In the genomic region with DNA sequence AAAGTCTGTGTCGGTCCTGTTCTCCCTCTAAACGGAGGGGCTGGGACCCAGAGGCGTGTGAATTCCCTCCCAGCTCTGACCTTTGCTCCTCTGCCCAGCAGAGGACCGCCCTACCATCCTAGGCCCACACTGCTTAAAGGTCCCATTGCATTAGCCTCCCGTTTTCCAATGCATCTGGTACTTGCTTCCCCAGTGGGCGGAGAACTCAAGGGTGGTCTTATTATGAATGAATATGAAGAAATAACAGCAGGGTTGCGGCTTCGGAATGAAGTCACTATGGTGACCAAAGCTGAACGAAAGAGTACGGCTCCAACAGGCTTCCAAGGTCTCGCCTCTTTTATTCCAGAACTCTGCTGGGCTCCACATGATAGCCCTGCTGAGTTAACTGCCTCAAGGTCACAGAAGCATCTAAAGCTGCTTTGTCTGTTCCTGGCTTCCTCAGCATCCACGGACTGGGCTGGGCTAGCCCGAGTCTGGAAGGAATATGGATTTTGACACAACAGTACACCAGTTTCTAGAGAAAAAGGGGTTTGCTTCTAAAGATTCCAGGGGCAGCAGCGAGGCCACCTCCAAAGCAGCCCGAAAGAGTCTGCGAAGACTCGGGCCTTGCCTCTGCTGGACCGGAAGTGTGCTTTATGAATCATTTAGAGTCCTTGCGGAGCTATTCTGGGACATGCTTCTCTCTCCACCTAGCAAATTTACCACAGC, we compare ENCODE assay signal across 8 mouse cellular contexts. TPM values are rescaled to one million over a fixed set of nuclear protein-coding genes. Genes with fewer than 3 reads are reported as not detected.
DNase-seq lines count a peak whose midpoint lies in the region; ATAC-seq and TF ChIP-seq lines count a peak whose summit lies in the region.
"Had no signal": no experiment of that assay in that cellular context is flagged by ENCODE, and none has a peak within 500 bp of the region (broad histone marks: within the 10 kb centered on the region; RNA-seq: fewer than 3 reads in every experiment).

No protein-coding gene starts in this region.

- DNase-seq in ovary, postnatal 36 days (ENCODE audit: low spot score) = peak; percentile 13
- no peak for DNase-seq in ovary, postnatal 10 days (ENCODE audit: low spot score)
- DNase-seq in embryo, embryonic 9.5 days (ENCODE audit: extremely low spot score) = peak; percentile 24
- no peak for DNase-seq in limb, embryonic 14.5 days (ENCODE audit: low spot score)
- peak; percentile 46 for DNase-seq in testis, postnatal 14 days (ENCODE audit: low spot score)
- DNase-seq in thymus, adult 18-20 months = no peak
- DNase-seq: lung, embryonic 14.5 days had no signal

- H3K9ac ChIP-seq in limb, embryonic 14.5 days (ENCODE audit: low read depth, low read length, severe bottlenecking) = no peak overlapping the region
- H3K9ac ChIP-seq: lung, embryonic 14.5 days had no signal

- WGBS in limb, embryonic 14.5 days = 65% methylated on average over 19 of the region's 19 CpGs

- TF ChIP-seq POLR2A in limb, embryonic 14.5 days (IDR thresholded peaks at IDR 0.05; ENCODE audit: borderline replicate concordance, extremely low read depth, insufficient read depth, insufficient read length) = no peak

- no peaks in the 10 kb centered on the region for H3K4me1 ChIP-seq in limb, embryonic 14.5 days (ENCODE audit: control insufficient read depth, insufficient read depth, low read length)

- H3K4me2 ChIP-seq in limb, embryonic 14.5 days (replicated peaks; ENCODE audit: low read depth, low read length, severe bottlenecking) = no peak overlapping the region
- H3K4me2 ChIP-seq: lung, embryonic 14.5 days had no signal

- peak overlapping the region; percentile 1; the same call in 1 of the 2 replicates for H3K27ac ChIP-seq in limb, embryonic 14.5 days (replicated peaks; ENCODE audit: low read depth, low read length)

- no peaks in the 10 kb centered on the region for H3K27me3 ChIP-seq in limb, embryonic 14.5 days (ENCODE audit: control insufficient read depth, insufficient read depth, low read length)

- H3K9me3 ChIP-seq in limb, embryonic 14.5 days (ENCODE audit: control insufficient read depth, low read length) = no peaks in the 10 kb centered on the region

- H3K4me3 ChIP-seq in limb, embryonic 14.5 days (replicated peaks; ENCODE audit: low read length) = no peak overlapping the region

- ATAC-seq in limb, embryonic 14.5 days (ENCODE audit: low FRiP score, low read depth) = no peak
- no peak for ATAC-seq in megakaryocyte, adult 5-6 weeks (ENCODE audit: poor library complexity, severe bottlenecking)

- no peaks in the 10 kb centered on the region for H3K36me3 ChIP-seq in limb, embryonic 14.5 days (ENCODE audit: control insufficient read depth, insufficient read depth, low read length)

RNA-seq across cellular contexts. Expression of gene Pwwp2a, which starts 14.6 kb away (rescaled TPM):
- polyA plus RNA-seq in limb, embryonic 14.5 days (2012; rRNA removed) = 34.8 and 37.7 TPM in 2 replicates
- polyA plus RNA-seq in limb, embryonic 14.5 days (2014; fragmentation: Nextera tagmentation; extraction: Ambion mirVana) = 29.4 and 34.9 TPM in 2 replicates
- 28.9 and 29.2 TPM in 2 replicates for total RNA-seq in megakaryocyte, adult 5-6 weeks (2015)
- 21.5 and 21.9 TPM in 2 replicates for total RNA-seq in megakaryocyte, adult 5-6 weeks (2017)

Comparison
In these comparisons a context has a peak if more than half of its experiments do, and no peak if none do; other contexts are left out.
1. DNase-seq: peak in ovary, postnatal 36 days (single experiment), embryo, embryonic 9.5 days (single experiment) and testis, postnatal 14 days (single experiment); none in ovary, postnatal 10 days (single experiment), limb, embryonic 14.5 days (single experiment) and thymus, adult 18-20 months (0 of 2).